Mouse (Mus musculus): Measurements from ENCODE around the gene Actg1.

- TF ChIP-seq CTCF (IDR thresholded peaks at IDR 0.05; ENCODE audit: low read depth) (no peak), EP300 (IDR thresholded peaks at IDR 0.05; ENCODE audit: low read depth) (no peak)
Measured at GRCm38 (mm10) chr11:120347301-120347700, 1.0 kb downstream of the Actg1 start.
